Mouse (Mus musculus): ENCODE data around the gene Nppc. TPM values are rescaled to one million over a fixed set of nuclear protein-coding genes. Genes with fewer than 3 reads are reported as not detected.

The Nppc gene
- polyA plus RNA-seq, 1 experiment from 2014 or later: 10.2 TPM

DNA sequence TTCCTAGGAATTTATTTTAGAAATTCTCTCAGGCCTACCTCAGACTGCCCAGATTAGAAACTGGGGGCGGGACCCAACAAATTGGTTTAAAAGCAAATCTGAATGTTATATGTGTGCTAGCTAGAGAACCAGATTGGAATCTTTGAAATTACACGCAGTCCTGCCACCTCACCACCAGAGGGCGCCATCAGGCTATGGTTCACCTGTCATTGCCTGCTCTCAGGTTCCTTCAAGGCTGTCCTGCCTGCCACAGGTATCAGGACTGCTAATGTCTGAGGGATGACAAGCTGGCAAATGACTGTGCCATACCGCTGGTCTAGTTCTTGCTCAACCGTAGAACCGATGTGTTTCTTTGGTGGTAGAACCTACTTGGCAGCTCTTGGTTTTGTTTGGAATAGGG lies 20.1 kb downstream of the Nppc start:
- H3K27me3 ChIP-seq: no peaks in the 10 kb centered on the region
- WGBS: 15% methylated on average over 6 of the region's 6 CpGs
- no peak overlapping the region for H3K27ac ChIP-seq (replicated peaks)
- H3K4me2 ChIP-seq (replicated peaks): no peak overlapping the region
- no peak overlapping the region for H3K4me3 ChIP-seq (replicated peaks)
- no peaks in the 10 kb centered on the region for H3K36me3 ChIP-seq
- ATAC-seq (ENCODE audit: insufficient number of reproducible peaks, low FRiP score, low TSS enrichment, low read depth): no peak
- no peak overlapping the region for H3K9ac ChIP-seq
- no peaks in the 10 kb centered on the region for H3K4me1 ChIP-seq
- H3K9me3 ChIP-seq (replicated peaks): no peaks in the 10 kb centered on the region

DNA sequence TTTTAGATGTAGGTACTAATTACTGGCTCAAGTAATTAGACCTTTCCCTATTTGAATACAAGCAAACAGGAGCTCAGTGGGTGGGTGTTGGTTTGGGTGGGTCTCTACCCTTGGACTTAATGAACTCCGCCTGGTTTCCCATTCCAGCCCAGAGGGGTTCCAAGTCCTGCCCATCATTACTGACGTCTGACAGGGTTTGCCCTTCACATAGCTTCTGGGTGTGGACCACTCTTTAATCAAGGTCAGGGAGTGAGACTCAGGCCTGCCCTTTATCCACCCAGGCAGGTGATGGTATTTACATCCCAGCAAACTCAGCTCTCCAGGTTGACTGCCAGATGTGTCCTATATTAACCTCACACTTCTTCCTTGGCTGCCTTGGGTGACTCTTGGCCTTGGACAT lies 22.9 kb downstream of the Nppc start:
- ATAC-seq (ENCODE audit: insufficient number of reproducible peaks, low FRiP score, low TSS enrichment, low read depth): no peak
- H3K9ac ChIP-seq: no peak overlapping the region
- no peak overlapping the region for H3K4me3 ChIP-seq (replicated peaks)
- no peaks in the 10 kb centered on the region for H3K4me1 ChIP-seq
- 26% methylated on average over 2 of the region's 2 CpGs for WGBS
- no peak overlapping the region for H3K4me2 ChIP-seq (replicated peaks)
- H3K27ac ChIP-seq (replicated peaks): no peak overlapping the region
- no peaks in the 10 kb centered on the region for H3K9me3 ChIP-seq (replicated peaks)
- no peaks in the 10 kb centered on the region for H3K36me3 ChIP-seq
- no peaks in the 10 kb centered on the region for H3K27me3 ChIP-seq

DNA sequence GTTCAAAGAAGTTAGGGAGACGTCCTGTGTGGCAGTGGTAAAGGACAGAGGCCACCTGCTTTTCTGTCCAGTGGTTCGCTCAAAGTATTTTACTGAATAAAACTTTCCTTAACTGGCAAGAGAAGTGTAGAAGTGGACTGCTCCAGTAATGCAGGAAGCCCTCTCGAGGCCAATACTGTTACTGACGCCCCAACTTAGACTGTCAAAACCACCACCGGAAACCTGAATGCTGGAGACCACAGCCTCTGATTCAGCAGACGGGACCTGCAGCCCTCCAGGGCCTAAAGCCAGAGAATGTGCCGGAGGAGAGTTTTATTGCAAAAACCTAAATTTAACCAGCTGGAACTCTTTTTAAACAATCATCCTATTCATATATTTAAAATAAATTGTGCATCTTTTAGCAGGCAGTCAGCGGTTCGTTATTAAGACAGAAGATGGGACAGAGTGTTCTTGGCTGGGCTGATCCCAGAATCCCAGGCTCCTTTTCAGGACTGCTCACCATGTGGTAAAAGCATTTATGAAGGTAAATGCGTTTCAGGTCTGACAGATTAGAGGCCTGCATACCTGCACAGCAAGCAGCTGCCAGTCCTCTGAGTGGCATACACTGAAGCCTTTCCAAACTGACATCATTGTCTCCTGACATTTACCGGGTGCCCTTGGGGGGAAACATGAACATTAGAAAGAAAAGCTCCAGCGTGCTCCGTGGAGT lies 27.1 kb downstream of the Nppc start:
- H3K27ac ChIP-seq (replicated peaks): no peak overlapping the region
- H3K4me1 ChIP-seq: no peaks in the 10 kb centered on the region
- no peaks in the 10 kb centered on the region for H3K9me3 ChIP-seq (replicated peaks)
- H3K4me2 ChIP-seq (replicated peaks): no peak overlapping the region
- no peaks in the 10 kb centered on the region for H3K27me3 ChIP-seq
- no peaks in the 10 kb centered on the region for H3K36me3 ChIP-seq
- no peak overlapping the region for H3K4me3 ChIP-seq (replicated peaks)
- 42% methylated on average over 13 of the region's 13 CpGs for WGBS
- H3K9ac ChIP-seq: no peak overlapping the region
- no peak for ATAC-seq (ENCODE audit: insufficient number of reproducible peaks, low FRiP score, low TSS enrichment, low read depth)

DNA sequence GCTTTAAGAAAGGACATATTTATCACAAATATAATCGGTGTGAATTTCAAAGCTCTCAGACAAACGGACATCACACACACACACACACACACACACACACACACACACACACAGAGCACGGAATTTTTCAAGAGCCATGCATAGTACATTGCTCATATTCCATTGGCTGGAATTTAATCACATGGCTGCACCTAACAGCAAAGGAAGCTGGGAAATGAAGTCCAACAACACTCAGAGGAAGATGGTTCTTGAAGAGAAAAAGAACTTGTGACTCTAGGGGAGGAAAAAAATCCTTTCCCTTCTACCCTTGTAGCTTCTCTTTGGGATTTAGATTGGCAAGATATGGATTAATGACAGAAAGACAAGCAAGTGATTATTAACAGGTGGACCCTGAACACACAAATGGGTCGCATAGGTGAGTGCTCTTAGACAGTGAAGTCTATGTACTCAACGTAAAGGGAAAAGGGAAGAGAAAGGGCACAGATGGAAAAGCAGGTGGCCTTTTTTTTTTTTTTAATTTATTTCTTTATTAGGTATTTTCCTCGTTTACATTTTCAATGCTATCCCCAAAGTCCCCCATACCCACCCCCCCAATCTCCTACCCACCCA lies 35.5 kb downstream of the Nppc start:
- 52% methylated on average over 6 of the region's 6 CpGs for WGBS
- no peaks in the 10 kb centered on the region for H3K36me3 ChIP-seq
- ATAC-seq (ENCODE audit: insufficient number of reproducible peaks, low FRiP score, low TSS enrichment, low read depth): 0 out of 2 replicates have a peak, but pooled peaks have one; percentile 48
- no peaks in the 10 kb centered on the region for H3K27me3 ChIP-seq
- H3K4me1 ChIP-seq: peaks cover 13% of the 10 kb centered on the region; the same call in 1 of the 2 replicates
- H3K9ac ChIP-seq: no peak overlapping the region
- H3K4me3 ChIP-seq (replicated peaks): no peak overlapping the region
- H3K27ac ChIP-seq (replicated peaks): no peak overlapping the region
- H3K4me2 ChIP-seq (replicated peaks): no peak overlapping the region
- H3K9me3 ChIP-seq (replicated peaks): no peaks in the 10 kb centered on the region

DNA sequence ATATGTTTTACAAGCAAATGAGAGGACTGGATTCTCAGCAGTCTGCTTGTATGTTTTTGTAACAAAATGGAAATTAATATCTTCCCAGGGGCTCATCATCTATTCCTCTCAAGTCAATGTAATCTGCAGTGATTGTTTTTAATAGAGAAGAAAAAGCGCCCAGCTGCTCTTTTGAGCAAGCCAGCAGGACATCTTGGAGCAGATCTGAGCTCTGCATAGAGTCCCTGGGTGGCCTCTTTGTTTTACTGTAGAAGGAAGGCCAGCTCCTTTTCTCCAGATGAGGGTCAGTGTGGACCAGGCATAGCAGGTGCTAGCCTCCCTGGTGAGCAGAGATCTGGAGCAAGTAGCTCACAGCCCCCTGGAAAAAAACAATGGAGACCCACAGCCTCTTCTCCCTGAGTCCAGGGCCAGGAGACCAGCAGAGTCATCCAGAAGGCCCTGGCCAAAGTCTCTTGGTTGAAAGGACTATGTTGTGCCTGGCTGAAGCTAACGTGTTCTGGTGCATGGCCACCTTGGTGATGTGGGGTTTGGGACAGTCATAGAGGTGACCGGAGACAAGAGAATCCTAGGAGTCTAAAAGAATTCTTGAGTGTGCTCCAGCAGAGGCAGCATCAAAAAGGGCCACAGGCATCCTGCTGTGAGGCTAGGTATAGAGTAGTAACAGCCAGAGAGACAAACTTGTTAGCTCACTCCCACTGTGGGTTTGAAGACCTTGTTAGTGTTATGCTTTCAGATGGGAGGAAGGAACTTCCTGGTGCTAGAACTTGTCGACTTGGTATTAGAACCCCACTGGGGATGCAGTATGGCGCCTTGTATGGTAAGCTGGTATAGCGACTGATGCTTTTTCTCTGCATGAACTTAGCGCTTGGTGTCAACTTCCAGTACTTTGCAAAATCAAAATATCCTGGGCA lies 36.3 kb downstream of the Nppc start:
- H3K4me2 ChIP-seq (replicated peaks): no peak overlapping the region
- peaks cover 13% of the 10 kb centered on the region; the same call in 1 of the 2 replicates for H3K4me1 ChIP-seq
- H3K36me3 ChIP-seq: no peaks in the 10 kb centered on the region
- ATAC-seq (ENCODE audit: insufficient number of reproducible peaks, low FRiP score, low TSS enrichment, low read depth): no peak
- H3K27me3 ChIP-seq: no peaks in the 10 kb centered on the region
- no peak overlapping the region for H3K27ac ChIP-seq (replicated peaks)
- no peak overlapping the region for H3K9ac ChIP-seq
- no peaks in the 10 kb centered on the region for H3K9me3 ChIP-seq (replicated peaks)
- WGBS: 55% methylated on average over 7 of the region's 7 CpGs
- no peak overlapping the region for H3K4me3 ChIP-seq (replicated peaks)

DNA sequence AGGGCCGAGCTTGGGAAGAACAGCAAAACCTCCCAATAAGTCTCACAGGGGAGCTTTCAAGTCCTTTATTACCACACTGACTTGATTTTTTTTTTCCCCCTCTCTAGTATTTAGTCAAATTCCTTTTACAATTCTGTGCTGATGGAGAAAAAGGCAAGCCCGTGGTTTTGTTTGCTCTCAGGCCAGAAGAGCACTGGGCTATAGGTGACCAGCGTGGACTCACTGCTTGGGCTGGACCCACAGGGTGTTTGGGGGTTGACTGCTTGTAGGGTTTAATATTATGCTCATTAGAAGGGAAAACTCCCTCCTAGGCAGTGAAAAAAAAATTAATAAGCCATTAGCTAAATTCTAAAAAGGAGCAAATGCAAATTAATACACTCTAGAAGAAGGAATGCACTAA lies 36.9 kb downstream of the Nppc start:
- no peak for ATAC-seq (ENCODE audit: insufficient number of reproducible peaks, low FRiP score, low TSS enrichment, low read depth)
- Histone ChIP-seq H3K4me2 (replicated peaks) (no peak overlapping the region), H3K4me1 (peaks cover 13% of the 10 kb centered on the region; the same call in 1 of the 2 replicates), H3K36me3 (no peaks in the 10 kb centered on the region), H3K27me3 (no peaks in the 10 kb centered on the region), H3K4me3 (replicated peaks) (no peak overlapping the region), H3K9me3 (replicated peaks) (no peaks in the 10 kb centered on the region), H3K9ac (no peak overlapping the region), H3K27ac (replicated peaks) (no peak overlapping the region)
- 61% methylated on average over 3 of the region's 3 CpGs for WGBS

DNA sequence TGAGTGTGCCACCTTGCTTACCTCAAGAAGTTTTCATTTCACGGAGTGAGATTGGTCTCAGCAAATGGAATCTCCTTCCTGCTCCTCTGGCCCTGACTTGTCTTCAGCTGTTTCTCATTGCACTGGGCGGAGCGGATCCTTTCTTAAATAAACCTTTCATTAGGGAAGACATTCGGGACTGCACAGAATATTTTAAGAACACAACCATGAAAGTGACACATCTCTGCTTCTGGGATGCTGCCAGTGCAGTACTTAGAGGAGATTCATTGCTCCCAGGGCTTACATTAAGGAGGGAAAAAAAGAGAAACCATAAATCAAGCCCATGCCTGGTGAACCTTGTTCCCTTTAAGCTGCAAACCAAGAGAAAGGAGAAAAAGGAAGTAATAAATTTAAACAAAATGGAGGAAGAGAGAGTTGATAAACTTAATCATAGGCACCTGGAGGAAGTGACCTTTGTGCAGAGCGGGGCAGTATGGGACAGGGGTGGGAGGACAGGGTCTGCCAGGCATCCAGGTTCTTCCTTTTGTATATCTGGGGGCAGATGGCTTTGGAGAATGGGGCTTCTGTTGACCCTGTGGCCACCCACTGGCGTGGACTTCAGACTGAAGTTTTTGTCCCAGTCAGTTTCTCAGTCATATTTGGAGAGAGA lies 37.5 kb downstream of the Nppc start:
- Histone ChIP-seq H3K27ac (replicated peaks) (no peak overlapping the region), H3K36me3 (no peaks in the 10 kb centered on the region), H3K9ac (no peak overlapping the region), H3K27me3 (no peaks in the 10 kb centered on the region), H3K9me3 (replicated peaks) (no peaks in the 10 kb centered on the region), H3K4me1 (peaks cover 13% of the 10 kb centered on the region; the same call in 1 of the 2 replicates), H3K4me3 (replicated peaks) (no peak overlapping the region), H3K4me2 (replicated peaks) (no peak overlapping the region)
- 33% methylated on average over 6 of the region's 6 CpGs for WGBS
- ATAC-seq (ENCODE audit: insufficient number of reproducible peaks, low FRiP score, low TSS enrichment, low read depth): no peak

DNA sequence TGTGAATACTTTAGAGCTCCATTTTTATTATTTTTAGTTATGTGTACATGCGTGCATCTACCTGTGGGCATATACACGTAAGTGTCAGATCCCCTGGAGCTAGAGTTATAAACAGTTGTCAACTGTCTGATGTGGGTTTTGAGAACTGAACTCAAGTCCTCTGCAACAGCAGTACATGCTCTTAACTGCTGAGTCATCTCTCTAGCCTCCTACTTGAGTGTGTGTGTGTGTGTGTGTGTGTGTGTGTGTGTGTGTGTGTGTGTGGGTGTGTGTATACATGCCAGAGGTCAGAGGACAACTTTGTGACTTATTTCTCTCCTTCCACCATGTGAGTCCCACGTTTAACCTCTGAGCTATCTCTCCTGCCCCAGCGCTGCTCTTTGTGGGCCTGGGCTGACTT lies 39.8 kb downstream of the Nppc start:
- Histone ChIP-seq H3K9ac (no peak overlapping the region), H3K27me3 (no peaks in the 10 kb centered on the region), H3K4me3 (replicated peaks) (no peak overlapping the region), H3K4me2 (replicated peaks) (no peak overlapping the region), H3K36me3 (no peaks in the 10 kb centered on the region), H3K4me1 (peaks cover 13% of the 10 kb centered on the region; the same call in 1 of the 2 replicates), H3K9me3 (replicated peaks) (no peaks in the 10 kb centered on the region), H3K27ac (replicated peaks) (no peak overlapping the region)
- 73% methylated on average over 4 of the region's 4 CpGs for WGBS
- no peak for ATAC-seq (ENCODE audit: insufficient number of reproducible peaks, low FRiP score, low TSS enrichment, low read depth)

DNA sequence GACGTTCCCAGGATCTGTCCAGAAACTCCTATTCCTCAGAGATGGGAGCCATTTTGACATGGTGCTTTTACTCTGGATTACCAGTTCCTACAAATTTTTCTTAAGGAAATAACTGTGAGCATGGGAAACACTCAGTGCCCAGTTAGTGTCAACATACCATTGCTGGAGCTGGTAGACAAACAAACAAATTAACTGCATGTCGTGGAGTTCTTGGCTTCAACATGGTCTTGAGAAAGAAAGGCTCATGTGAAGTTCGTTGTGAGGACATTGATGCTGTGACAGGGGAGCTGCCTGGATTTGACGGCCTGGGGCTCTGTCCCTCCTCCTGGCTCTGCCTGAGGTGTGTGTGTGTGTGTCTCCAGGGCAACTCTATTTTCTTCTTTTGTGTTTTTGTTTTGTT lies 40.4 kb downstream of the Nppc start:
- no peak overlapping the region for H3K4me3 ChIP-seq (replicated peaks)
- H3K9me3 ChIP-seq (replicated peaks): no peaks in the 10 kb centered on the region
- no peak for ATAC-seq (ENCODE audit: insufficient number of reproducible peaks, low FRiP score, low TSS enrichment, low read depth)
- H3K4me1 ChIP-seq: peaks cover 13% of the 10 kb centered on the region; the same call in 1 of the 2 replicates
- no peaks in the 10 kb centered on the region for H3K36me3 ChIP-seq
- H3K4me2 ChIP-seq (replicated peaks): no peak overlapping the region
- H3K27ac ChIP-seq (replicated peaks): no peak overlapping the region
- no peaks in the 10 kb centered on the region for H3K27me3 ChIP-seq
- WGBS: 40% methylated on average over 4 of the region's 4 CpGs
- H3K9ac ChIP-seq: no peak overlapping the region

DNA sequence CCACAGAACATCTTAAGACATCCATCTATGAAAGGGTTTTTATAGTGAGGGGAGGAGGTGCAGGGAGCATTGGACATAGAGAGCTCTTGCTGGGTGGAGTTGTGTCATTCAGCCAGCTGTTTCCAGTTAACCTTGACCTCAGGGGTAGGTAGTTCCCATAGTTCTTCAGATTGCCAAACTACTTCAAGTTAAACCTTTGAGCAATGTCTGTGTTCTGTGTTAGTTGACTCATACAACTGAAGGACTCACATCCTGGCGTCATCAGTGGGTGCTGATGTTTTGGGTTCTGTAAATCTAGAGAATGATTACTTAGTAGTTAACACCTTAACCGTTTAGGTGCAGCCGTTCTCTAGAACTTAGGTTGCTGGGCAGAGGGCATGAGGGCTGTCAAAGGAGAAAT lies 42.1 kb downstream of the Nppc start:
- no peaks in the 10 kb centered on the region for H3K27me3 ChIP-seq
- no peaks in the 10 kb centered on the region for H3K9me3 ChIP-seq (replicated peaks)
- H3K4me3 ChIP-seq (replicated peaks): no peak overlapping the region
- no peaks in the 10 kb centered on the region for H3K36me3 ChIP-seq
- no peak overlapping the region for H3K27ac ChIP-seq (replicated peaks)
- 61% methylated on average over 3 of the region's 3 CpGs for WGBS
- H3K9ac ChIP-seq: no peak overlapping the region
- H3K4me1 ChIP-seq: peaks cover 6% of the 10 kb centered on the region; the same call in 1 of the 2 replicates
- ATAC-seq (ENCODE audit: insufficient number of reproducible peaks, low FRiP score, low TSS enrichment, low read depth): no peak
- H3K4me2 ChIP-seq (replicated peaks): no peak overlapping the region
